Mouse (Mus musculus): ENCODE results near the gene Jdp2. TPM values are rescaled to one million over a fixed set of nuclear protein-coding genes. Genes with fewer than 3 reads are reported as not detected.

Gene Jdp2
- polyA plus RNA-seq, 1 experiment from 2014 or later = 0.66 TPM

GRCm38 (mm10) chr12:85607519-85608449 lies 9.0 kb downstream of the Jdp2 start:
- H3K36me3 ChIP-seq (ENCODE audit: control insufficient read depth, insufficient read depth, low read length) = peaks cover 3% of the 10 kb centered on the region; the same call in 1 of the 2 replicates
- WGBS = 80% methylated on average over 14 of the region's 14 CpGs
- H3K9me3 ChIP-seq (ENCODE audit: control insufficient read depth, low read length) = no peaks in the 10 kb centered on the region
- no peak overlapping the region for H3K4me3 ChIP-seq (ENCODE audit: low read length)
- H3K9ac ChIP-seq (ENCODE audit: low read depth, low read length) = no peak overlapping the region
- no peak overlapping the region for H3K4me2 ChIP-seq (replicated peaks; ENCODE audit: low read depth, low read length)
- no peak overlapping the region for H3K27ac ChIP-seq (ENCODE audit: low read depth, low read length)
- H3K4me1 ChIP-seq (ENCODE audit: control insufficient read depth, insufficient read depth, low read length) = no peaks in the 10 kb centered on the region
- no peaks in the 10 kb centered on the region for H3K27me3 ChIP-seq (ENCODE audit: control insufficient read depth, insufficient read depth, low read length)
- no peak for ATAC-seq (ENCODE audit: low FRiP score, low TSS enrichment)

- H3K4me1 ChIP-seq (ENCODE audit: control insufficient read depth, insufficient read depth, low read length) = no peaks in the 10 kb centered on the region
- no peak overlapping the region for H3K9ac ChIP-seq (ENCODE audit: low read depth, low read length)
- H3K9me3 ChIP-seq (ENCODE audit: control insufficient read depth, low read length) = no peaks in the 10 kb centered on the region
- no peak overlapping the region for H3K4me3 ChIP-seq (ENCODE audit: low read length)
- H3K27ac ChIP-seq (ENCODE audit: low read depth, low read length) = no peak overlapping the region
- 78% methylated on average over 9 of the region's 9 CpGs for WGBS
- ATAC-seq (ENCODE audit: low FRiP score, low TSS enrichment) = no peak
- peaks cover 3% of the 10 kb centered on the region; the same call in 1 of the 2 replicates for H3K36me3 ChIP-seq (ENCODE audit: control insufficient read depth, insufficient read depth, low read length)
- no peaks in the 10 kb centered on the region for H3K27me3 ChIP-seq (ENCODE audit: control insufficient read depth, insufficient read depth, low read length)
- no peak overlapping the region for H3K4me2 ChIP-seq (replicated peaks; ENCODE audit: low read depth, low read length)
These were observed 11.3 kb downstream of the Jdp2 start for GRCm38 (mm10) chr12:85610167-85610566.

- Histone ChIP-seq H3K27ac (ENCODE audit: low read depth, low read length) (no peak overlapping the region), H3K9me3 (ENCODE audit: control insufficient read depth, low read length) (no peaks in the 10 kb centered on the region), H3K4me1 (ENCODE audit: control insufficient read depth, insufficient read depth, low read length) (no peaks in the 10 kb centered on the region; the same call in 1 of the 2 replicates), H3K36me3 (ENCODE audit: control insufficient read depth, insufficient read depth, low read length) (no peaks in the 10 kb centered on the region), H3K9ac (ENCODE audit: low read depth, low read length) (no peak overlapping the region), H3K27me3 (ENCODE audit: control insufficient read depth, insufficient read depth, low read length) (no peaks in the 10 kb centered on the region), H3K4me2 (replicated peaks; ENCODE audit: low read depth, low read length) (no peak overlapping the region), H3K4me3 (ENCODE audit: low read length) (no peak overlapping the region)
- ATAC-seq (ENCODE audit: low FRiP score, low TSS enrichment) = no peak
- 57% methylated on average over 4 of the region's 4 CpGs for WGBS
These were observed 15.3 kb downstream of the Jdp2 start for GRCm38 (mm10) chr12:85614090-85614489.

- Histone ChIP-seq H3K4me3 (ENCODE audit: low read length) (no peak overlapping the region), H3K9ac (ENCODE audit: low read depth, low read length) (no peak overlapping the region), H3K9me3 (ENCODE audit: control insufficient read depth, low read length) (no peaks in the 10 kb centered on the region), H3K36me3 (ENCODE audit: control insufficient read depth, insufficient read depth, low read length) (no peaks in the 10 kb centered on the region), H3K27me3 (ENCODE audit: control insufficient read depth, insufficient read depth, low read length) (no peaks in the 10 kb centered on the region), H3K4me2 (replicated peaks; ENCODE audit: low read depth, low read length) (no peak overlapping the region), H3K27ac (ENCODE audit: low read depth, low read length) (no peak overlapping the region), H3K4me1 (ENCODE audit: control insufficient read depth, insufficient read depth, low read length) (no peaks in the 10 kb centered on the region; the same call in 1 of the 2 replicates)
- no peak for ATAC-seq (ENCODE audit: low FRiP score, low TSS enrichment)
- WGBS = 79% methylated on average over 8 of the region's 8 CpGs
These were observed 16.7 kb downstream of the Jdp2 start for GRCm38 (mm10) chr12:85615486-85615885.

GRCm38 (mm10) chr12:85617885-85618284 lies 19.1 kb downstream of the Jdp2 start:
- Histone ChIP-seq H3K27ac (ENCODE audit: low read depth, low read length) (no peak overlapping the region), H3K36me3 (ENCODE audit: control insufficient read depth, insufficient read depth, low read length) (no peaks in the 10 kb centered on the region), H3K4me1 (ENCODE audit: control insufficient read depth, insufficient read depth, low read length) (no peaks in the 10 kb centered on the region; the same call in 1 of the 2 replicates), H3K4me3 (ENCODE audit: low read length) (no peak overlapping the region), H3K4me2 (replicated peaks; ENCODE audit: low read depth, low read length) (no peak overlapping the region), H3K9me3 (ENCODE audit: control insufficient read depth, low read length) (no peaks in the 10 kb centered on the region), H3K9ac (ENCODE audit: low read depth, low read length) (no peak overlapping the region), H3K27me3 (ENCODE audit: control insufficient read depth, insufficient read depth, low read length) (no peaks in the 10 kb centered on the region)
- WGBS = 81% methylated on average over 9 of the region's 9 CpGs
- ATAC-seq (ENCODE audit: low FRiP score, low TSS enrichment) = no peak

- Histone ChIP-seq H3K4me1 (ENCODE audit: control insufficient read depth, insufficient read depth, low read length) (no peaks in the 10 kb centered on the region; the same call in 1 of the 2 replicates), H3K9me3 (ENCODE audit: control insufficient read depth, low read length) (no peaks in the 10 kb centered on the region), H3K9ac (ENCODE audit: low read depth, low read length) (no peak overlapping the region), H3K4me3 (ENCODE audit: low read length) (no peak overlapping the region), H3K27me3 (ENCODE audit: control insufficient read depth, insufficient read depth, low read length) (no peaks in the 10 kb centered on the region), H3K27ac (ENCODE audit: low read depth, low read length) (no peak overlapping the region), H3K36me3 (ENCODE audit: control insufficient read depth, insufficient read depth, low read length) (no peaks in the 10 kb centered on the region), H3K4me2 (replicated peaks; ENCODE audit: low read depth, low read length) (no peak overlapping the region)
- ATAC-seq (ENCODE audit: low FRiP score, low TSS enrichment) = no peak
- 81% methylated on average over 5 of the region's 5 CpGs for WGBS
These were observed 19.6 kb downstream of the Jdp2 start for GRCm38 (mm10) chr12:85618430-85618829.

- Histone ChIP-seq H3K36me3 (ENCODE audit: control insufficient read depth, insufficient read depth, low read length) (no peaks in the 10 kb centered on the region), H3K4me3 (ENCODE audit: low read length) (no peak overlapping the region), H3K9ac (ENCODE audit: low read depth, low read length) (no peak overlapping the region), H3K9me3 (ENCODE audit: control insufficient read depth, low read length) (no peaks in the 10 kb centered on the region), H3K4me2 (replicated peaks; ENCODE audit: low read depth, low read length) (no peak overlapping the region), H3K27ac (ENCODE audit: low read depth, low read length) (no peak overlapping the region), H3K27me3 (ENCODE audit: control insufficient read depth, insufficient read depth, low read length) (no peaks in the 10 kb centered on the region), H3K4me1 (ENCODE audit: control insufficient read depth, insufficient read depth, low read length) (no peaks in the 10 kb centered on the region; the same call in 1 of the 2 replicates)
- no peak for ATAC-seq (ENCODE audit: low FRiP score, low TSS enrichment)
- WGBS = 72% methylated on average over 7 of the region's 7 CpGs
These were observed 20.6 kb downstream of the Jdp2 start for GRCm38 (mm10) chr12:85619283-85619897.

GRCm38 (mm10) chr12:85619898-85620443 lies 21.1 kb downstream of the Jdp2 start:
- no peak overlapping the region for H3K9ac ChIP-seq (ENCODE audit: low read depth, low read length)
- H3K4me2 ChIP-seq (replicated peaks; ENCODE audit: low read depth, low read length) = no peak overlapping the region
- 39% methylated on average over 11 of the region's 11 CpGs for WGBS
- H3K9me3 ChIP-seq (ENCODE audit: control insufficient read depth, low read length) = no peaks in the 10 kb centered on the region
- no peak overlapping the region for H3K27ac ChIP-seq (ENCODE audit: low read depth, low read length)
- H3K27me3 ChIP-seq (ENCODE audit: control insufficient read depth, insufficient read depth, low read length) = no peaks in the 10 kb centered on the region
- H3K4me3 ChIP-seq (ENCODE audit: low read length) = no peak overlapping the region
- no peaks in the 10 kb centered on the region for H3K36me3 ChIP-seq (ENCODE audit: control insufficient read depth, insufficient read depth, low read length)
- H3K4me1 ChIP-seq (ENCODE audit: control insufficient read depth, insufficient read depth, low read length) = no peaks in the 10 kb centered on the region; the same call in 1 of the 2 replicates
- no peak for ATAC-seq (ENCODE audit: low FRiP score, low TSS enrichment)

- Histone ChIP-seq H3K27me3 (ENCODE audit: control insufficient read depth, insufficient read depth, low read length) (no peaks in the 10 kb centered on the region), H3K9ac (ENCODE audit: low read depth, low read length) (no peak overlapping the region), H3K4me3 (ENCODE audit: low read length) (no peak overlapping the region), H3K4me1 (ENCODE audit: control insufficient read depth, insufficient read depth, low read length) (peaks cover 4% of the 10 kb centered on the region), H3K4me2 (replicated peaks; ENCODE audit: low read depth, low read length) (no peak overlapping the region), H3K27ac (ENCODE audit: low read depth, low read length) (no peak overlapping the region), H3K36me3 (ENCODE audit: control insufficient read depth, insufficient read depth, low read length) (no peaks in the 10 kb centered on the region), H3K9me3 (ENCODE audit: control insufficient read depth, low read length) (no peaks in the 10 kb centered on the region)
- 83% methylated on average over 6 of the region's 6 CpGs for WGBS
- no peak for ATAC-seq (ENCODE audit: low FRiP score, low TSS enrichment)
These were observed 22.2 kb downstream of the Jdp2 start for GRCm38 (mm10) chr12:85621027-85621426.
